In genomic region chr19:36166401-36167160, GRCm38 (mm10) we compare ENCODE assay signal across 30 mouse cellular contexts. TPM values are rescaled to one million over a fixed set of nuclear protein-coding genes. Genes with fewer than 3 reads are reported as not detected.
DNase-seq lines count a peak whose midpoint lies in the region; ATAC-seq and TF ChIP-seq lines count a peak whose summit lies in the region.
"Had no signal": no experiment of that assay in that cellular context is flagged by ENCODE, and none has a peak within 500 bp of the region (broad histone marks: within the 10 kb centered on the region; RNA-seq: fewer than 3 reads in every experiment).

No protein-coding gene starts in this region.

- TF ChIP-seq CTCF in forebrain, postnatal 0 days (IDR thresholded peaks at IDR 0.05; ENCODE audit: low read depth) = no peak

- no peak overlapping the region for H3K27ac ChIP-seq in forebrain, postnatal 0 days (ENCODE audit: low read depth, low read length)
- no peak overlapping the region for H3K27ac ChIP-seq in forebrain, embryonic 14.5 days (ENCODE audit: low read depth, low read length)
- H3K27ac ChIP-seq in lung, embryonic 16.5 days (ENCODE audit: low read length) = peak overlapping the region; percentile 51
- H3K27ac ChIP-seq in heart, embryonic 12.5 days (ENCODE audit: poor library complexity, severe bottlenecking) = peak overlapping the region; percentile 43
- H3K27ac ChIP-seq: forebrain, embryonic 10.5 days; hindbrain, embryonic 15.5 days; kidney, postnatal 0 days; left cerebral cortex, adult 2 months; limb, embryonic 15.5 days; liver, embryonic 14.5 days; midbrain, embryonic 10.5 days; neural tube, embryonic 13.5 days; stomach, embryonic 15.5 days had no signal

- H3K9ac ChIP-seq in forebrain, postnatal 0 days = no peak overlapping the region
- H3K9ac ChIP-seq in forebrain, embryonic 14.5 days (ENCODE audit: low read length) = no peak overlapping the region
- no peak overlapping the region for H3K9ac ChIP-seq in lung, embryonic 16.5 days (ENCODE audit: low read length)
- no peak overlapping the region for H3K9ac ChIP-seq in heart, embryonic 12.5 days
- H3K9ac ChIP-seq: hindbrain, embryonic 15.5 days; limb, embryonic 15.5 days; liver, embryonic 14.5 days; neural tube, embryonic 13.5 days; stomach, embryonic 15.5 days had no signal

- intact Hi-C loops in heart, postnatal 10 days (cut with DNase I) = loop anchor here (2.0 kb wide), 1 partner anchor 50 kb away; no protein-coding TSS in a partner anchor

- H3K4me2 ChIP-seq in forebrain, postnatal 0 days (ENCODE audit: low read depth) = no peak overlapping the region
- no peak overlapping the region for H3K4me2 ChIP-seq in forebrain, embryonic 14.5 days (ENCODE audit: low read length)
- H3K4me2 ChIP-seq in lung, embryonic 16.5 days (ENCODE audit: low read depth, low read length) = no peak overlapping the region
- H3K4me2 ChIP-seq in heart, embryonic 12.5 days = no peak overlapping the region
- H3K4me2 ChIP-seq: hindbrain, embryonic 15.5 days; limb, embryonic 15.5 days; neural tube, embryonic 13.5 days; stomach, embryonic 15.5 days had no signal

- no peak overlapping the region for H3K4me3 ChIP-seq in forebrain, postnatal 0 days (ENCODE audit: low read depth, low read length)
- no peak overlapping the region for H3K4me3 ChIP-seq in forebrain, embryonic 14.5 days (ENCODE audit: low read depth, low read length)
- no peak overlapping the region for H3K4me3 ChIP-seq in lung, embryonic 16.5 days (ENCODE audit: low read length)
- no peak overlapping the region for H3K4me3 ChIP-seq in heart, embryonic 12.5 days
- H3K4me3 ChIP-seq: forebrain, embryonic 10.5 days; hindbrain, embryonic 15.5 days; left cerebral cortex, adult 2 months; limb, embryonic 15.5 days; midbrain, embryonic 10.5 days; myocyte; neural tube, embryonic 13.5 days; stomach, embryonic 15.5 days had no signal

- H3K27me3 ChIP-seq in forebrain, postnatal 0 days (ENCODE audit: insufficient read depth, low read length) = no peaks in the 10 kb centered on the region
- no peaks in the 10 kb centered on the region for H3K27me3 ChIP-seq in forebrain, embryonic 14.5 days (replicated peaks; ENCODE audit: control insufficient read depth, insufficient read depth, low read length)
- no peaks in the 10 kb centered on the region for H3K27me3 ChIP-seq in lung, embryonic 16.5 days (ENCODE audit: control insufficient read depth, insufficient read depth, low read depth, low read length)
- H3K27me3 ChIP-seq in heart, embryonic 12.5 days (replicated peaks) = no peaks in the 10 kb centered on the region
- H3K27me3 ChIP-seq: hindbrain, embryonic 15.5 days; limb, embryonic 15.5 days; neural tube, embryonic 13.5 days; stomach, embryonic 15.5 days had no signal

- no peaks in the 10 kb centered on the region for H3K4me1 ChIP-seq in forebrain, postnatal 0 days (ENCODE audit: insufficient read depth)
- H3K4me1 ChIP-seq in forebrain, embryonic 14.5 days (ENCODE audit: control insufficient read depth, insufficient read depth, low read length) = no peaks in the 10 kb centered on the region
- H3K4me1 ChIP-seq in lung, embryonic 16.5 days (replicated peaks; ENCODE audit: control insufficient read depth, insufficient read depth, low read length) = peaks cover 22% of the 10 kb centered on the region
- peaks cover 39% of the 10 kb centered on the region for H3K4me1 ChIP-seq in heart, embryonic 12.5 days (replicated peaks)
- H3K4me1 ChIP-seq: forebrain, embryonic 10.5 days; hindbrain, embryonic 15.5 days; limb, embryonic 15.5 days; midbrain, embryonic 10.5 days; neural tube, embryonic 13.5 days; stomach, embryonic 15.5 days had no signal

- ATAC-seq in forebrain, postnatal 0 days = no peak
- ATAC-seq in forebrain, embryonic 14.5 days = no peak
- peak; percentile 64 for ATAC-seq in lung, embryonic 16.5 days (ENCODE audit: low read depth)
- no peak for ATAC-seq in heart, embryonic 12.5 days (ENCODE audit: insufficient number of reproducible peaks, low FRiP score)
- ATAC-seq: midbrain, embryonic 16.5 days had no signal

- H3K9me3 ChIP-seq in forebrain, postnatal 0 days (ENCODE audit: low read length) = no peaks in the 10 kb centered on the region; the same call in 1 of the 2 replicates
- no peaks in the 10 kb centered on the region for H3K9me3 ChIP-seq in forebrain, embryonic 14.5 days (replicated peaks; ENCODE audit: control insufficient read depth, low read length)
- H3K9me3 ChIP-seq in lung, embryonic 16.5 days (ENCODE audit: control insufficient read depth, low read length) = peaks cover 5% of the 10 kb centered on the region; the same call in 1 of the 2 replicates
- H3K9me3 ChIP-seq in heart, embryonic 12.5 days (replicated peaks) = peaks cover 5% of the 10 kb centered on the region; the same call in 1 of the 2 replicates
- H3K9me3 ChIP-seq: forebrain, embryonic 10.5 days; hindbrain, embryonic 15.5 days; limb, embryonic 15.5 days; midbrain, embryonic 10.5 days; neural tube, embryonic 13.5 days; stomach, embryonic 15.5 days had no signal

- H3K36me3 ChIP-seq in forebrain, postnatal 0 days (ENCODE audit: insufficient read depth) = no peaks in the 10 kb centered on the region
- H3K36me3 ChIP-seq in forebrain, embryonic 14.5 days (ENCODE audit: control insufficient read depth, insufficient read depth, low read length) = no peaks in the 10 kb centered on the region
- H3K36me3 ChIP-seq in lung, embryonic 16.5 days (ENCODE audit: control insufficient read depth, insufficient read depth, low read length) = no peaks in the 10 kb centered on the region
- no peaks in the 10 kb centered on the region for H3K36me3 ChIP-seq in heart, embryonic 12.5 days
- H3K36me3 ChIP-seq: forebrain, embryonic 10.5 days; hindbrain, embryonic 15.5 days; limb, embryonic 15.5 days; midbrain, embryonic 10.5 days; neural tube, embryonic 13.5 days; stomach, embryonic 15.5 days had no signal

- peak; percentile 28 for DNase-seq in forebrain, postnatal 0 days
- no peak for DNase-seq in forebrain, embryonic 14.5 days (ENCODE audit: low spot score)
- no peak for DNase-seq in lung, adult 18-20 months
- peak; percentile 33 to 39 for DNase-seq in heart, postnatal 10 days
- DNase-seq in thymus, adult 18-20 months = no peak
- no peak for DNase-seq in adrenal gland, adult 2 months
- DNase-seq: adrenal gland, postnatal 25 days; cerebellum, adult 9-11 months; gastrocnemius, postnatal 25 days; kidney, adult 2 months; left cerebral cortex, postnatal 4 days; right cerebral cortex, adult 18-20 months; right cerebral cortex, postnatal 4 days; thymus, postnatal 4 days had no signal

- 73% methylated on average over 6 of the region's 6 CpGs for WGBS in forebrain, postnatal 0 days
- 84% methylated on average over 6 of the region's 6 CpGs for WGBS in forebrain, embryonic 14.5 days
- 62% methylated on average over 6 of the region's 6 CpGs for WGBS in lung, embryonic 16.5 days
- WGBS in heart, embryonic 12.5 days = 74% methylated on average over 6 of the region's 6 CpGs

RNA-seq across cellular contexts. Expression of gene Ankrd1, which starts 46.7 kb away (rescaled TPM):
- total RNA-seq in forebrain, postnatal 0 days (2014; rRNA removed) = 0.08 and 0.29 TPM in 2 replicates
- 0.08 TPM in 1 of 2 replicates, not detected in the other for polyA plus RNA-seq in forebrain, postnatal 0 days (2015; fragmentation: Nextera tagmentation; extraction: Ambion mirVana)
- not detected in 2 replicates for polyA plus RNA-seq in forebrain, embryonic 14.5 days (2014; fragmentation: Nextera tagmentation; extraction: Ambion mirVana)
- polyA plus RNA-seq in lung, embryonic 16.5 days (2015; fragmentation: Nextera tagmentation; extraction: Ambion mirVana) = 13.6 and 18.1 TPM in 2 replicates
- 493 and 506 TPM in 2 replicates for polyA plus RNA-seq in heart, embryonic 12.5 days (2016; fragmentation: Nextera tagmentation; extraction: Ambion mirVana)
- total RNA-seq in heart, postnatal 10 days (2021) = 100 to 1,000 TPM; 314 to 518 TPM
- not detected for total RNA-seq in adrenal gland, adult 2 months (2021)
- polyA plus RNA-seq in adrenal gland, adult 2 months (2012; rRNA removed) = not detected in 2 replicates
- total RNA-seq: adrenal gland, postnatal 25 days; hematopoietic stem cell, adult 5-6 weeks; layer of hippocampus, postnatal 10 days; left cerebral cortex, adult 2 months; left cerebral cortex, postnatal 4 days had no signal
- polyA plus RNA-seq: forebrain, embryonic 10.5 days; hindbrain, embryonic 15.5 days; intestine, embryonic 14.5 days; midbrain, embryonic 10.5 days; midbrain, embryonic 16.5 days had no signal

Comparison
In these comparisons a context has a peak if more than half of its experiments do, and no peak if none do; other contexts are left out.
1. DNase-seq: peak in forebrain, postnatal 0 days (single experiment) and heart, postnatal 10 days (2 of 2); none in forebrain, embryonic 14.5 days (single experiment), lung, adult 18-20 months (0 of 2), thymus, adult 18-20 months (0 of 2) and adrenal gland, adult 2 months (single experiment).
2. H3K27ac ChIP-seq: peak in lung, embryonic 16.5 days (single experiment) and heart, embryonic 12.5 days (single experiment); none in forebrain, postnatal 0 days (single experiment) and forebrain, embryonic 14.5 days (single experiment).
3. RNA of gene Ankrd1, which starts 46.7 kb away (polyA plus RNA-seq): 493 to 506 TPM in heart, embryonic 12.5 days; 13.6 to 18.1 TPM in lung, embryonic 16.5 days, 0.08 TPM in forebrain, postnatal 0 days, not detected in forebrain, embryonic 14.5 days and not detected in adrenal gland, adult 2 months; every median in the first group is over 10 times any median in the second.